Mouse (Mus musculus): ENCODE data around the gene Tmem190. TPM values are rescaled to one million over a fixed set of nuclear protein-coding genes. Genes with fewer than 3 reads are reported as not detected.

Tmem190 gene
- polyA plus RNA-seq, 1 experiment from 2014 or later = 0.75 TPM

DNA sequence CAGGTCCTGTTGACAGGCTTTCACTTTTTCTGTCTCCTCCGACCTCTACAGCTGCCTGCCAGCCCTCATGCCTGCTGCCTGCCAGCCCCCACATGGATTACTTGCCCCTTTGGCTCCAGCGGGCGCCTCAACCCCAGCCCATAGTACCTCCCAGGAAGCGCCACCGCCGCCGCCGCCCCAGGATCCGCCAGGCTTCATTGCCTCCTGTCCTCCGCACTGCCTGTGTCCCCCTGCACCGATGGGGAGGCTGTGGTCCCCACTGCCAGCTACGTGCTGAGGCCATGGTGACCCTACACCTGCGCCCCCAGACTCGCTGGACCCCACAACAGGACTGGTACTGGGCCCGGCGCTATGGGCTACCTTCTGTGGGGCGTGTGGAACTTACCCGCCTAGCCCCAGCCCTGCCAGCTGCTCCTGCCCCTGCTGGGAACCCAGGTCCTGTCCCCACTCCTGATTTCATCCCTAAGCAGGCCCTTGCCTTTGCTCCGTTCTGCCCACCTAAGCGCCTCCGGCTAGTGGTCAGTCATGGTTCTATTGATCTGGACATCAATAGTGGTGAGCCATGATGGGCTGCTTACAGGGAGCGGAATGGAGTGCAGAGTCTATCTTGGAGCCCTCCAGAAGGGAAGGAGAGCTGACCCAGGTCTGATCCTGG, 36.3 kb upstream of the Tmem190 start:
- H3K27ac ChIP-seq (replicated peaks) = no peak overlapping the region
- WGBS = 83% methylated on average over 22 of the region's 22 CpGs
- peaks cover 40% of the 10 kb centered on the region for H3K36me3 ChIP-seq
- no peak overlapping the region for H3K9ac ChIP-seq
- no peak overlapping the region for H3K4me3 ChIP-seq (replicated peaks)
- no peak for ATAC-seq (ENCODE audit: insufficient number of reproducible peaks, low FRiP score, low TSS enrichment, low read depth)
- no peaks in the 10 kb centered on the region for H3K9me3 ChIP-seq (replicated peaks)
- H3K4me1 ChIP-seq = peaks cover 16% of the 10 kb centered on the region
- H3K4me2 ChIP-seq (replicated peaks) = no peak overlapping the region
- no peaks in the 10 kb centered on the region for H3K27me3 ChIP-seq

DNA sequence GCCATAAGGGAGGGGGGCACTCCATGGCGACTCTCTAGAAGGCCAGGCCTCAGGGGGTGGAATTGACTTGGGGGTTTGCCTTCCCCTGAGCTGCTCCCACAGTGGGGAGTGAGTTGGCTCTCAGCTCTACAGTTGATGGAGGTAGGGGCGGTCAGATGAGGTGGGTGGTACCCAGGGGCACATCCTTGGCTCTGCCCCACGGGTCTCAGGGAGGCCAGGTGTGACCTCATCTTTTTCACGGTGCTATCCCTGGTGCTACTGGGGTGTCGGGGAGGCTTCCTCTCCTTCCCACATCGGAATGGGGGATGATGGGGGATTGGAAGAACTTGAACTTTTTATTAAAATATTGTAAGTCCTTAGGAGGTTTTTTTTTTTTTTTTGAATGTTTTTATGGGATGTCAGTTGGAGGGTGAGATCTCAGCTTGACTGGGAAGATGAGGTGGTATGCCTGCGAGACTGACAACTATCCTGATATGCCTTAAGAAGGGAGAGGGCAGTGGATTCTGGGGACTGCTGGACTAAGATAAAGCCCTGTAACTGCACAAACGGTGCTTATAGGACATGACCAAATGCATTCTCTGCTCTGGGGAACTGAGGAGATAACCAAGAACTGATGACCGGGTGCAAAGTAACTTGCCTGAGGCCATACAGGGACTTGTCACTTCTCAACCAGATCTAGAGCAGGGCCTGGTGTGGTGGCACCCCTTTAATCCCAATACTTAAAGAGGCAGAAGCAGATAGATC, 35.4 kb upstream of the Tmem190 start:
- H3K4me3 ChIP-seq (replicated peaks) = no peak overlapping the region
- no peak overlapping the region for H3K9ac ChIP-seq
- no peak for ATAC-seq (ENCODE audit: insufficient number of reproducible peaks, low FRiP score, low TSS enrichment, low read depth)
- H3K27ac ChIP-seq (replicated peaks) = no peak overlapping the region
- H3K4me1 ChIP-seq = peaks cover 16% of the 10 kb centered on the region
- peaks cover 40% of the 10 kb centered on the region for H3K36me3 ChIP-seq
- no peak overlapping the region for H3K4me2 ChIP-seq (replicated peaks)
- H3K9me3 ChIP-seq (replicated peaks) = no peaks in the 10 kb centered on the region
- no peaks in the 10 kb centered on the region for H3K27me3 ChIP-seq
- WGBS = 72% methylated on average over 9 of the region's 9 CpGs

DNA sequence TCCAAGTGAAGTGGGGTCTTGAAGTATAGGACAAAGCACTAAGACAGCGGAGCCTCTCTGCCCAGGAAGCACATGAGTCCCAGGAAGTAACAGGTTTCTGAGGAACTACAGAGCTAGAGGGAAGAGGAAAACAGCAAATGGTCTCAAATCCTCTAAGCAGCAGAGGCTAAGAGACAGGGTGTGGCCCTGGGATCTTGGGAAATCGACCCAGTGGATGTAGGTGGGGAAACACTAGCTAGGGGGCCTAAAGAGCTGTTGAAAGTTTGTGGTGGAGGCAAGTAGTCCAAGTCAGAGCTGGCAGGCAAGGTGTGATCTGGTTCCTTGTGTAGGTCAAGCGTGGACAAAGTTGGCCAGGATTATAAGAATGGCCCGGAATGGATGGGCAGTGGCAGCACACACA, 34.4 kb upstream of the Tmem190 start:
- Histone ChIP-seq H3K4me2 (replicated peaks) (no peak overlapping the region), H3K4me3 (replicated peaks) (no peak overlapping the region), H3K9ac (no peak overlapping the region), H3K27me3 (no peaks in the 10 kb centered on the region), H3K9me3 (replicated peaks) (no peaks in the 10 kb centered on the region), H3K4me1 (peaks cover 19% of the 10 kb centered on the region), H3K36me3 (peaks cover 32% of the 10 kb centered on the region), H3K27ac (replicated peaks) (no peak overlapping the region)
- 75% methylated on average over 4 of the region's 4 CpGs for whole genome bisulfite sequencing
- ATAC-seq (ENCODE audit: insufficient number of reproducible peaks, low FRiP score, low TSS enrichment, low read depth) = no peak

DNA sequence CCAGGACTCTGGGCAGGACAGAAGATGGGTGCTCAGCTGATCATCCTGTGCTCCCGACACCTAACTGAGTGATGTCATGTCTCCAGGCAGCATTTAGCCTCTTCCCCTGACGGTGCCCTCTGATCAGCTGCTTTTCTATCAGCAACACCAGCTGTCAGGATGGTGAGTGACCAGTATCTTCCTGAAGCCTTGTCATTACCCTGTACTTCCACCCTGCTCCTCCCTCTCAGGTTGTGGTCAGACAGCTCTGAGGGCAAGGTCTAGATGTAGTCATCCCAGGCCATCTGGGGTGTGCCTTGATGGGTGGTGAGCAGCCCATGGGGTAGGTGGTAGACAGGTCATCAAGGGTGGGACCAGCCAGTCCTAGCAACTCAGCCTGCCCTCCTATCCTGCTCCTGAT, 33.6 kb upstream of the Tmem190 start:
- H3K27me3 ChIP-seq = no peaks in the 10 kb centered on the region
- H3K4me1 ChIP-seq = peaks cover 19% of the 10 kb centered on the region
- peaks cover 25% of the 10 kb centered on the region for H3K36me3 ChIP-seq
- no peak overlapping the region for H3K4me2 ChIP-seq (replicated peaks)
- H3K27ac ChIP-seq (replicated peaks) = no peak overlapping the region
- no peaks in the 10 kb centered on the region for H3K9me3 ChIP-seq (replicated peaks)
- no peak for ATAC-seq (ENCODE audit: insufficient number of reproducible peaks, low FRiP score, low TSS enrichment, low read depth)
- H3K4me3 ChIP-seq (replicated peaks) = no peak overlapping the region
- WGBS = 75% methylated on average over 2 of the region's 2 CpGs
- H3K9ac ChIP-seq = no peak overlapping the region

DNA sequence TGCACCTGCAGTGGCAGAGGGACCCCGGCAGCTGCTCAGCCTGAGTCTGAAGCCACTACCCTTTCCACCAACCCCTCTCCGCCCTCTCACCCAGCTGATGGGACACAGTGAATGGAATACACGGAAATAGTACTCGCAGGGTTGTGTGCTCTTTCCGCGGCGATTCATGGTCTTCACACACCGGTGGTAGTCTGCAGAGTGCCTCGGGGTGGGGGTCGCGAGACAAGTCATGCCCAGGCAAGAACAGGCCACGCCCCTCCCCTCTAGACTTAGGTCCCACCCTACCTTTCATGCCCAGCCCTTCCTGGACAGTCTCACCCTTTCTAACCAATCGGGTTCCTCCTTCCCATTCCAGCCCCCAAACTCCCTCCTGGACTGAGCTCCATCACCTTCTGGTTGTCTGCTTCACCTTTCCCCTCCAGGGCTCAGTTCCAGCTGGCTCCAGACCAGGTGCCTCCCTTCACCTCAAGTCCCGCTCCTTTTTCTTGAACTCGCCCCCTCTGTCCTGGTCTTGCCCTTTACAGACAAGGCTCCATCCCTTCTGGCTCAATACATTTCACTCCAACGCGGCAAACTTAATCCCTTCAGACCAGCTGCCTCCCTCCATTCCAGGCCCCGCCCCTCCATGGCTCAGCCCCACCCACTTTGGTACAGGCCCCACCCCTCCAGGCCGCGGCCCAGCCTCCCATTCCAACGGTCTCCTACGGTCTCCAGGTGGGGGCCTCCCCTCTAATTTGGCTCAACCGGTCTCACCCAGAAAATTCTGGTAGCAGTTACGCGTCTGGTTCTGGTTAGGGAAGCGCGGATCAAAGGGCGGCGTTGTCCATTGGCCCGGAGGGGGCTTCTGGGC, 30.5 kb upstream of the Tmem190 start:
- H3K4me1 ChIP-seq = peaks cover 19% of the 10 kb centered on the region
- H3K4me3 ChIP-seq (replicated peaks) = peak overlapping the region; percentile 49
- H3K9ac ChIP-seq = 0 out of 2 replicates have a peak overlapping the region, but pooled peaks have one; percentile 12
- H3K27ac ChIP-seq (replicated peaks) = peak overlapping the region; percentile 81
- H3K36me3 ChIP-seq = 0 out of 2 replicates have a peak, but pooled peaks cover 3% of the 10 kb centered on the region
- H3K4me2 ChIP-seq (replicated peaks) = peak overlapping the region; percentile 69
- no peaks in the 10 kb centered on the region for H3K27me3 ChIP-seq
- H3K9me3 ChIP-seq (replicated peaks) = no peaks in the 10 kb centered on the region
- WGBS = 1% methylated on average over 29 of the region's 30 CpGs
- ATAC-seq (ENCODE audit: insufficient number of reproducible peaks, low FRiP score, low TSS enrichment, low read depth) = peak; percentile 77

DNA sequence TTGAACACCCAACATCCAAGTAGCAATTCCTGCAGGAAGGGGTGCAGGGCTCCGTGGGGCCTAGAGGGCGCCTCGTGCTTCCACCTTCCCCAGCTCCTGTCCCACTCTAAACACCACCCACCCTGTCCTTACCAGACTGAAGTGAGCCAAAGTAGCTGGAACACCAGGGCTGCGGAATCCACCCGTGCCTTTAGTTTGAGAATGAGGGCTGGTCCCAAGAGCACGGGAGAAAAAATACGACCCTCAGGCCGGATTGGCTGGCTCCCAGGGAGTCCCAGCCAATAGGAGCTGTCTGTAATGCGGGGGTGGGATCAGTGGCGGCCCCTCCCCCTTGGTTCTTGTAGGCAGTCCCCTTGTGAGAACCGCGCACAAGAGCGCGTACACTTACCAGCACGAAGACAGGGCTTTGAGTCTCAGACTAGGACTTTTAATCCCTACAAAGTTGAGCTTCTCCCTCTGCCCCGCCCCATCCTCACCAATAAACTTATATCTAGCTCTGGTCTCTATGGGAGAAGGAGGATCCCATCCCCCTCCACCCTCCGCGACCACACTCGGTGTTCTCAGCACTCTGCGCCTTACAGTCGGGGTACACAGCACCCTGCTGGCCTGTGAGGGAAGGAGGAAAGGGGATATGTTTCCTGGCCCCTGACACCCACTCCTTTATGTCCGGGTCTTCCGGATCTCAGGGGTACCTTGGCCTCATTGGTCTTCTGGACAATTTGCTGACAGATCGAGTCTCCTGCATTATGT, 29.7 kb upstream of the Tmem190 start, which contains the start of gene Cox6b2:
TSS of gene Cox6b2 (minus strand) at position 274 of the 750 bp plus-strand sequence.
- peak; percentile 91 for ATAC-seq (ENCODE audit: insufficient number of reproducible peaks, low FRiP score, low TSS enrichment, low read depth)
- Histone ChIP-seq H3K27ac (replicated peaks) (peak within 1 kb of the TSS; percentile 81), H3K4me3 (replicated peaks) (peak within 1 kb of the TSS; percentile 49), H3K4me2 (replicated peaks) (peak within 1 kb of the TSS; percentile 69), H3K27me3 (no peaks in the 10 kb centered on the region), H3K36me3 (0 out of 2 replicates have a peak, but pooled peaks cover 3% of the 10 kb centered on the region), H3K9ac (peak within 1 kb of the TSS; percentile 12; the same call in 1 of the 2 replicates), H3K4me1 (peaks cover 19% of the 10 kb centered on the region), H3K9me3 (replicated peaks) (no peaks in the 10 kb centered on the region)
- WGBS = 5% methylated on average over 24 of the region's 24 CpGs

DNA sequence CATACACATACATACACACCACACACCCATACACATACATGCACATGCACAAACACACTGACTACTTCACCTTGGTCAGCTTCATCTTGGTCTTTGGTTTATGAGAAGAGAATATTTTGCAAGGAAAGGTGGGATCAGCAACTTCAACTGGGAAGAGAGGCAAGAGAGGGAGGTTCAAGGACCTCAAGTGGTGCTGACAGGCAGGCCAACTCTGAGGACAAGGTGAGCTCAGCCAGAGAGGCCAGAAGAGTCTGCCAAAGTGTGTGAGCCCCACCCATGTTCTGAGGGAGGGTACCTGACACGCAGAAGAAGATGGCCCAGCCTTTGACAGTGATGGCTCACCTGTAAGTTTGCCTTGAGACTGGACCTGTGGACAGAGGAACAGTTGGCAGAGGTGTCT, 23.1 kb upstream of the Tmem190 start:
- Histone ChIP-seq H3K9me3 (replicated peaks) (no peaks in the 10 kb centered on the region), H3K27me3 (no peaks in the 10 kb centered on the region), H3K4me2 (replicated peaks) (no peak overlapping the region), H3K27ac (replicated peaks) (no peak overlapping the region), H3K36me3 (no peaks in the 10 kb centered on the region), H3K4me1 (no peaks in the 10 kb centered on the region), H3K9ac (no peak overlapping the region), H3K4me3 (replicated peaks) (no peak overlapping the region)
- 43% methylated on average over 1 of the region's 1 CpGs for WGBS
- ATAC-seq (ENCODE audit: insufficient number of reproducible peaks, low FRiP score, low TSS enrichment, low read depth) = no peak

DNA sequence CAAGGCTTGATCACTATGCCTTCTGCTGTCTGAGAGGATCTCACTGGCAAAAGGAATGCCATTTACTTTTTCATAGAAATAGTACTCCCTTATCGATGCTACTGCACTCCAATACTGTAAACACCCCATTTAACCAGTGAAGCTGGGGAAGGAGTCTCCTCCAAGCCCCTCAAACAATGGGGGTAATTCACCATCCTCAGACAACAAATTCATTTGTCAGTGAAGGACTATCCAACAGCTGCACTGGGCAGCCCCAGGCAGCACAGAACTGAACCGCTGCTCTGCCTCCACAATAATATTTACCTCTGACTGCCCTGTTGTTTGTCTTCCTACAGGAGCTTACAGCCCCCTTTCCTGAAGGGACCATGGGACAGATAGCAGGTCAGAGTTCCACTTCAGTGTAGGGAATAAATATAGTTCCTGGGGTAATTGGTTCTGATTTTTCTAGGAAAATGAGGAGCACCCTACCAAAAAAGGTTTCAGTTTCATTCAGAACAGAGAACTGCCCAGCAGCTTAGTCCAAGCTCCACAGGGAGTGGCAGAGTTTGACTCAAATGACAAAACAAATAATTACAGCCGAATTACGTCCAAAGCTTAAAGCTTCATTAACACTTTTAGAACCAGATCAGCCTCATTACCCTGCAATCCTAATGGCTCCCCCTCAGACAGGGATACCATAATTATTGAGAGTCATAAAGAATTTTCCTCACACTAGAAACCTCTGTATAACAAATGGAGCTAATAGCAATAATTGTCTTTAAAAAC, 17.6 kb upstream of the Tmem190 start:
- no peak overlapping the region for H3K4me3 ChIP-seq (replicated peaks)
- H3K4me2 ChIP-seq (replicated peaks) = no peak overlapping the region
- no peak overlapping the region for H3K27ac ChIP-seq (replicated peaks)
- 6% methylated on average over 4 of the region's 4 CpGs for WGBS
- H3K9ac ChIP-seq = no peak overlapping the region
- H3K4me1 ChIP-seq = peaks cover 7% of the 10 kb centered on the region; the same call in 1 of the 2 replicates
- H3K36me3 ChIP-seq = no peaks in the 10 kb centered on the region
- no peak for ATAC-seq (ENCODE audit: insufficient number of reproducible peaks, low FRiP score, low TSS enrichment, low read depth)
- H3K27me3 ChIP-seq = no peaks in the 10 kb centered on the region
- no peaks in the 10 kb centered on the region for H3K9me3 ChIP-seq (replicated peaks)

DNA sequence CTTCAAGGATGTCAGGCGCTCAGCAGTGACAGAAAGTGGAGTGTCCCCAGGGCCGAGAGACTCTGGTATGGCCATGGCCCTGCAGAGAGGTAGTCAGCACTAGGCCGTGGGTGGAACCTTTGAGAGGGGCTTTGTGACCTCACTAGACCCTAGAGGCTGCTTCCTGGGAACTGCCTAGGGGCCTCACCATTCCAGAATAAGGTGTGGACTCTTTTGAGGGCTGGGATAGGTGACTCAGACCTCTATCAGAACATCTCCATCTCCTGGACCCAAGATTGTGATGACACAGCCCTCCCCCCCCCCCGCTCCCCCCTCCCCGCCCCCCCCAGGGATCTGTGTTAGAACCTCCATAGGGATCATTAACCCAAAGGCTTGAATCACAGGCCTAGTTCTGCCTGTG, 11.5 kb upstream of the Tmem190 start, which contains the start of gene Fam71e2:
TSS of gene Fam71e2 (minus strand) at position 101 of the 400 bp plus-strand sequence.
- Histone ChIP-seq H3K4me3 (replicated peaks) (no peak within 1 kb of the TSS), H3K4me2 (replicated peaks) (no peak within 1 kb of the TSS), H3K9ac (no peak within 1 kb of the TSS), H3K27me3 (peaks cover 17% of the 10 kb centered on the region), H3K36me3 (no peaks in the 10 kb centered on the region), H3K27ac (replicated peaks) (no peak within 1 kb of the TSS), H3K9me3 (replicated peaks) (no peaks in the 10 kb centered on the region), H3K4me1 (no peaks in the 10 kb centered on the region)
- 75% methylated on average over 4 of the region's 5 CpGs for WGBS
- no peak for ATAC-seq (ENCODE audit: insufficient number of reproducible peaks, low FRiP score, low TSS enrichment, low read depth)

DNA sequence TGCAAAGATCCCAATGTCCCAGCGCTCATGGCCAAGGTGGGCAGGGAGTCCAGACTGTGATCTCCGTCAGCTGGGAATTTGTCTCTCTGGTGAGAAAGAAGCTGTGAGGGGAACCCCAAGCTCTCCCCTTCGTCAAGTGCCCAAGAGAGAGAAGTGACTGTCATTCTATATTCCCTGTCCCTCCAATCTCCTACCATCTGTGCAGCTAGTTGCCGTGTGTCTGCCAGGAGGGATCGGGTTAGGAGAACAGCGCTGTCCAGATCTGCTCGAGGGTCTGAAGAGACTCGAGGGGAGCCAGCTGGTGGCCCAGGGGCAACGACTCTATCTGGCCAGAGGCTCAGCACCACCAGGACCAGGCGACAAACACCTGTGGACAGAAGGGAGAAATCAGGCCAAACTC, 6.6 kb upstream of the Tmem190 start:
- WGBS = 51% methylated on average over 10 of the region's 10 CpGs
- no peak overlapping the region for H3K4me3 ChIP-seq (replicated peaks)
- no peaks in the 10 kb centered on the region for H3K9me3 ChIP-seq (replicated peaks)
- no peaks in the 10 kb centered on the region for H3K36me3 ChIP-seq
- H3K9ac ChIP-seq = no peak overlapping the region
- H3K4me1 ChIP-seq = peaks cover 15% of the 10 kb centered on the region; the same call in 1 of the 2 replicates
- H3K27ac ChIP-seq (replicated peaks) = no peak overlapping the region
- no peak for ATAC-seq (ENCODE audit: insufficient number of reproducible peaks, low FRiP score, low TSS enrichment, low read depth)
- no peak overlapping the region for H3K4me2 ChIP-seq (replicated peaks)
- H3K27me3 ChIP-seq = peaks cover 52% of the 10 kb centered on the region

All from embryonic facial prominence, embryonic 15.5 days (tissue).